Mouse (Mus musculus) subcutaneous adipose tissue, adult 2 months (tissue): Measurements from ENCODE around the gene Olfr1216. TPM values are rescaled to one million over a fixed set of nuclear protein-coding genes. Genes with fewer than 3 reads are reported as not detected.

ENCODE experiments used
- polyA plus RNA-seq: library from polyadenylated mRNA; depleted of rRNA; stranded (reverse); fragments of >200 nt; gene quantifications from 2 replicates; pipeline ENCODE4 v1.2.3, GENCODE M21; 2012; ENCODE audit warnings: low replicate concordance; rRNA removed

Gene Olfr1216
- polyA plus RNA-seq, result not detected in 2 replicates

DNA sequence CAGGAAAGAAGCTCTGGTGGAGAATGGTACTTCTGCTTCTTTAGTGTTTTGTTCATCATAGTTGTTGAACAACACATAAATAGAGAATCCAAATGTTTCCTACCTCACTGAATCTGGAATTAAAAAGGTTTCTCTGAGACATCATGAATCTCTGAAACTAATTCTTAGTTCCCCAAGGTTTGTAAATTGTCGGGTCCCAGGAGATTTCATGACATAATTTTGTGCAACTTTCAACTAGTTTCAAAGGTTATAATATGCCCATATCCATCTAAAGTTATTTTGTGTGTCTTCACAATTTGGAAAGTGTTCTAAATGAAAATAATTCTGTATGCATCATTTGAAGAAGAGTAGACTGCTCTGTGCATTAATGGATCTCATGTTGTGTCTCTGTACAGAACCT, at the start of gene Olfr1216:
TSS of gene Olfr1216 (minus strand) at position 101 of the 400 bp plus-strand sequence.

DNA sequence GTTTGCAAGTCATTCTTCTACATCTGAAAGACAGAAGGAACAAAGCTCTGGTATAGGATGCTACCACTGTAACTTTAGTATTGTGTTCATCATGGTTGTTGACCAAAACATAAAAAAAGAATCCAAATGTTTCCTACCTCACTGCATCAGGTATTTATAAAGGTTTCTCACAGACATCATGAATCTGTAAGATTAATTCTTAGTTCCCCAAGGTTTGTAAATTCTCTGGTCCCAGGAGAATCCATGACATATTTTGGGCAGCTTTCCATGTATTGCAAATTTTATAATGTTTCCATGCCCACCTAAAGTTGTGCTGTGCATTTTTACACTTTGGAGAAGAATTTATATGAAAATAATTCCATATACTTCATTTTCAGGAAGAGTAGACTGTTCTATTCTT, 42.9 kb upstream of the Olfr1216 start, which contains the start of gene Olfr1218:
TSS of gene Olfr1218 (minus strand) at position 101 of the 400 bp plus-strand sequence.

DNA sequence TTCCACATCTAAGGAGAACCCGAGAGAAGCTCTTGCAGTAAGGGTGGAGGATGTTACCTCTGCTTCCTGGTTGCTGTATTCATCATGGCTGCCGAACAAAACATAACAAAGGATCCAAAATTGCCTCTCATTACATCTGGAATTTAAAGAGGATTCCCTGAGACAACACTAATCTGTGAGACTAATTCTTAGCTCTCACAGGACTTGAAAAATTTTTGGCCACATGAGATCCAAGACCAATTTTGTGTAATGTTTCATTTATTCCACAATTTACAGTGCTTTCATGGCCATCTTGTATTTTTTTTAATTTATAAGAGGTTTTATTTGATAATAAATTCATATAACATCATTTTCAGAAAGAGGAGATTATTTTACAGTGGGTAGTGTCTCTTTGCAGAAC, 13.8 kb upstream of the Olfr1216 start, which contains the start of gene Olfr1217:
TSS of gene Olfr1217 (minus strand) at position 101 of the 400 bp plus-strand sequence.

DNA sequence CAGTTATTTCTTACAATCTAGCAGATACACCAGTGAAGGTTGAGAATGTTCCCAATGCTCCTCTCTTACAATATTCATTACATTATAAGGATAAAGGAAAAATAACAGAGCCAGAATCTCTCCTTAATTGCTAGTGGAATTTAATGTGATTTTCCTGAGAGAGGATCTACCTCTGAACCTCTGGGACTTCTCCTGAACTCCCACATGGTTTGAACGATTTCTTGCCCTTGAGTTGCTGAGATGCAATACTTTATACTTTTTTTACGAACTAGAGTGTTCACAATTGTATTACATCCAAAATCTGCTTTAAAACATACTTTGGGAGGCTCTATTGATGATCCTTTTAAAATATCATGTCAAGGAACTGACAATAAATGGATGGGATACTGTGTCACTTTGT, 11.3 kb downstream of the Olfr1216 start, which contains the start of gene Olfr1215:
TSS of gene Olfr1215 (minus strand) at position 101 of the 400 bp plus-strand sequence.

DNA sequence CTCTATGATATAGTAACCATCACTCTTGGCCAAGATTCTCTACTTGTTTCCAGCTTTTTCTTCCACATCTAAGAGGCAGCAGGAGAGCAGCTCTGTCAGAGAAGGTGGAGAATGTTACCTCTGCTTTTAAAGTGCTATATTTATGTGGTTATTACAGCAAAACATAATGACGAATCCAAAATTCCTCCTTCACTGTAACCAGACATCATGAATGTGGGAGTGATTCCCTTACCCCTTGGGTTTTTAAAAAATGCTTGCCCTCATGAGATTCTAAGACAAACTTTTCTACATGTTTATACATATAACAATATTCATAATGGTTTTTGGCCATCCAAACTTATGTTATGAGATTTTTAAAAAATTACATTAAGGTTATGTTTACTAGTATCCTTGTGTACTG, 25.6 kb downstream of the Olfr1216 start, which contains the start of gene Olfr1214:
TSS of gene Olfr1214 (minus strand) at position 101 of the 400 bp plus-strand sequence.

DNA sequence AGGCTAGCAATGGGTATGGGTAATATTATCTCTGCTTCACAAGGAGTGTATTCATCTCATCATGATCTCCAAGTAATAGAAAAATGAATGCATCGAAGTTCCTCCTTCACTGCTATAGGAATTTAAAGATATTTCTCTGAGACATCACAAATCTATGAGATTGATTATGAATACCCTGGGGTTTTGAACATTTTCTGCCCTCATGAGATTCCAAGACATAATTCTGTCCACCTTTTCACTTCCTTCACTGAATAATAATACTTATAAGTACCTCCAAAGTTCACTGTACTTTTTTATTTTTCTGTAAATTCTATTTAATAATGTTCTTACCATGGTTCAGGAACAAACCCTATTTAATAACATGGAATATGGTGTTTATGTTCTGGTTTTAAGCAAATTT, 38.0 kb downstream of the Olfr1216 start, which contains the start of gene Gm13762:
TSS of gene Gm13762 (minus strand) at position 101 of the 400 bp plus-strand sequence.

Other genes starting within 250 kb of the Olfr1216 start
- not detected in 2 replicates for gene Olfr1200, start 247.9 kb downstream of the Olfr1216 start, polyA plus RNA-seq
- gene Olfr1201, start 225.3 kb downstream of the Olfr1216 start, polyA plus RNA-seq, result not detected in 2 replicates
- gene Olfr1202, start 203.8 kb downstream of the Olfr1216 start, polyA plus RNA-seq, result not detected in 2 replicates
- gene Olfr1205, start 188.6 kb downstream of the Olfr1216 start, polyA plus RNA-seq, result not detected in 2 replicates
- not detected in 2 replicates for gene Olfr1204, start 169.0 kb downstream of the Olfr1216 start, polyA plus RNA-seq
- gene Olfr1206, start 155.1 kb downstream of the Olfr1216 start, polyA plus RNA-seq, result not detected in 2 replicates
- gene Olfr1208, start 116.0 kb downstream of the Olfr1216 start, polyA plus RNA-seq, result not detected in 2 replicates
- gene Olfr1209, start 103.2 kb downstream of the Olfr1216 start, polyA plus RNA-seq, result not detected in 2 replicates
- gene Olfr1211, start 80.2 kb downstream of the Olfr1216 start, polyA plus RNA-seq, result not detected in 2 replicates
- not detected in 2 replicates for gene Olfr1212, start 64.4 kb downstream of the Olfr1216 start, polyA plus RNA-seq
- gene Gm13762, start 38.1 kb downstream of the Olfr1216 start, polyA plus RNA-seq, result not detected in 2 replicates
- gene Olfr1214, start 25.7 kb downstream of the Olfr1216 start, polyA plus RNA-seq, result not detected in 2 replicates
- not detected in 2 replicates for gene Olfr1215, start 11.4 kb downstream of the Olfr1216 start, polyA plus RNA-seq
- gene Olfr1217, start 13.7 kb upstream of the Olfr1216 start, polyA plus RNA-seq, result not detected in 2 replicates
- gene Olfr1218, start 42.8 kb upstream of the Olfr1216 start, polyA plus RNA-seq, result not detected in 2 replicates
- not detected in 2 replicates for gene Olfr1219, start 65.2 kb upstream of the Olfr1216 start, polyA plus RNA-seq
- gene Olfr1220, start 88.5 kb upstream of the Olfr1216 start, polyA plus RNA-seq, result not detected in 2 replicates
- not detected in 2 replicates for gene Olfr1221, start 98.9 kb upstream of the Olfr1216 start, polyA plus RNA-seq
- gene Olfr1222, start 114.7 kb upstream of the Olfr1216 start, polyA plus RNA-seq, result not detected in 2 replicates
- gene Olfr1223, start 133.2 kb upstream of the Olfr1216 start, polyA plus RNA-seq, result not detected in 2 replicates
- not detected in 2 replicates for gene Olfr1224-ps1, start 145.8 kb upstream of the Olfr1216 start, polyA plus RNA-seq
- gene Olfr1225, start 156.3 kb upstream of the Olfr1216 start, polyA plus RNA-seq, result not detected in 2 replicates
- not detected in 2 replicates for gene Olfr1226, start 181.7 kb upstream of the Olfr1216 start, polyA plus RNA-seq
- not detected in 2 replicates for gene Olfr1228, start 235.7 kb upstream of the Olfr1216 start, polyA plus RNA-seq